Mouse (Mus musculus) neutrophil, adult 83 days (primary cell): ENCODE measurements around the gene Ankrd63. TPM values are rescaled to one million over a fixed set of nuclear protein-coding genes. Genes with fewer than 3 reads are reported as not detected.

Experiments
- total RNA-seq, 2 experiments: library from RNA; stranded (reverse); gene quantifications; one replicate each; pipeline ENCODE4 v1.2.4; 2023

Gene Ankrd63
- total RNA-seq = under 1 TPM; 0.70 to 0.93 TPM

DNA sequence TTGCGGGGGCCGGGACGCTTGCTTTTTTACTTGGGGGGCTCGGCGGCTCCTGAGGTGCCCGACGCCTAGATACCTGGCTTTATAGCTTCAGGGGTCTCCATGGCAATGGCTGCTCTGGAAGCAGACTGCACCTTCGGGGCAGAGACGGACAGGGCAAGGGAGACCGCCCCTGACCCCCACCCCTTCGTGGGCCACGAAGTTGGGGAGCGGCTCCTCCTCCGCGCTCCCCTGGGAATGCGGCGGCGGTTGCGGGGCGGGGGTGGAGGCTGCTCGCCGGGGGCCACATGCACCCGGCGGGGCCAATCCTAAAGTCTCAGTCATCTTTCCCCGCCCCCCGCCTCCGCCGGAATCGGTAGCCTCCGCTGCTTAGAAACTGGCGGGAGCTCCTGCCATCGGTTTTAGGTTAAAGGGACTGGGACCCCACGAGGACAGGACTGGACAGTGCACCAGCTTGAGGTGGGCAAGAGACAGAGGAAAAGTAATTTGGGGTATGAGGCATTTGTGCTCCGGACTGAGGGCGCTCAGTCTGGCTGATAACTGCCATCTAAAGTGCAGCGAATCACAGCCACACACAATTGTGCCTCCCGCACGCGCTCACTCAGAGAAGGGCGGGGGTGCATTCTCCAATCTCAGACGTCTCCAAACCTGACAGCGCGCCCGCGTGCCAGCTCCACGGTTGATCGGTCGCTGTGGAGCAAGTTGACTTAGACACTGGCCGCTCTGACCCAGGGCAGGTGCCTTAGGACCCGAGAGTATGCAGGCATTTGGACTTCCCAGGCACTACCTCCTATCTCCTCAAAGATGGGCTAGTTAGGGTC is at the start of gene Ankrd63:
TSS of gene Ankrd63 (minus strand) at position 51 of the 818 bp plus-strand sequence.

GRCm38 (mm10) chr2:118745232-118745884 is 41.6 kb upstream of the Ankrd63 start, which contains the start of gene Inafm2:
Gene Inafm2 (plus strand): TSS chr2:118745758.

DNA sequence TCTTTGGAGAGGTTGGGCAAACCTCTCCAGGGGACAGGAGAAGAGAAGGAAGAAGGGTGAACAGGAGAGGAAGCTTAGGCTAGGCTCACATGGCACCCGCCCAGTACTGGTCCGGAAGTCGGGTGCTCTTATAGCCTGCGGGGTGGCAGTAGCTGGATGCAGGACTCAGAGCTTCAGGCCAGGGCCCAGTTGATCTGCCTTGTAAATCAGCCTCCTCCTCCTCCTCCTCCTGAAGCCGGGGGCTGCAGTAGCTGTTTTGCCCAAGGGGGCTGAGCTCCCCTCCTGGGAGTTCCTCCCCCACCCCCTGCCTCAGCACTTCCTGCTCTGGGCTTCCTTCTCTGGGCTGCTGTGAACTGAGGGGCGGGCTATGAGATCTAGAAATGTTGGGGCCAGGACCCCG is 24.6 kb upstream of the Ankrd63 start, which contains the start of gene Plcb2:
TSS of gene Plcb2 (minus strand) at position 102 of the 400 bp plus-strand sequence.

GRCm38 (mm10) chr2:118662902-118663803 is 40.6 kb downstream of the Ankrd63 start, which contains the start of gene Pak6:
Gene Pak6 (plus strand): TSS chr2:118663303.

Other genes with a start within 250 kb of the Ankrd63 start
- 10 to 100 TPM; 80.6 to 83.0 TPM for gene Srp14, start 224.3 kb downstream of the Ankrd63 start, total RNA-seq
- gene Bmf, start 154.3 kb downstream of the Ankrd63 start, total RNA-seq = 10 to 100 TPM in 1 of 2 experiments, 1 to 10 TPM in 1; 8.5 to 13.5 TPM
- gene Bub1b, start 105.8 kb downstream of the Ankrd63 start, total RNA-seq = 10 to 100 TPM; 64.0 to 64.1 TPM
- gene Pak6, start 40.7 kb downstream of the Ankrd63 start, total RNA-seq = not detected
- gene Plcb2, start 24.5 kb upstream of the Ankrd63 start, total RNA-seq = 100 to 1,000 TPM; 163 to 171 TPM
- 10 to 100 TPM; 12.9 to 13.3 TPM for gene Inafm2, start 41.8 kb upstream of the Ankrd63 start, total RNA-seq
- gene Ccdc9b, start 58.7 kb upstream of the Ankrd63 start, total RNA-seq = under 1 TPM; 0.20 to 0.33 TPM
- not detected for gene Phgr1, start 68.8 kb upstream of the Ankrd63 start, total RNA-seq
- under 1 TPM in 1 of 2 experiments, not detected in 1; 0.04 TPM for gene Disp2, start 75.8 kb upstream of the Ankrd63 start, total RNA-seq
- gene Knstrn, start 110.0 kb upstream of the Ankrd63 start, total RNA-seq = 10 to 100 TPM; 53.2 to 58.7 TPM
- 10 to 100 TPM; 29.2 to 30.5 TPM for gene Ivd, start 158.0 kb upstream of the Ankrd63 start, total RNA-seq
- 10 to 100 TPM in 1 of 2 experiments, 1 to 10 TPM in 1; 8.5 to 11.6 TPM for gene Bahd1, start 196.4 kb upstream of the Ankrd63 start, total RNA-seq
- 1 to 10 TPM; 3.4 TPM for gene Chst14, start 222.5 kb upstream of the Ankrd63 start, total RNA-seq